Mouse (Mus musculus): ENCODE measurements around the gene Hoxa3. TPM values are rescaled to one million over a fixed set of nuclear protein-coding genes. Genes with fewer than 3 reads are reported as not detected.

The Hoxa3 gene
- polyA plus RNA-seq, 1 experiment from 2014 or later: 8.2 TPM

DNA sequence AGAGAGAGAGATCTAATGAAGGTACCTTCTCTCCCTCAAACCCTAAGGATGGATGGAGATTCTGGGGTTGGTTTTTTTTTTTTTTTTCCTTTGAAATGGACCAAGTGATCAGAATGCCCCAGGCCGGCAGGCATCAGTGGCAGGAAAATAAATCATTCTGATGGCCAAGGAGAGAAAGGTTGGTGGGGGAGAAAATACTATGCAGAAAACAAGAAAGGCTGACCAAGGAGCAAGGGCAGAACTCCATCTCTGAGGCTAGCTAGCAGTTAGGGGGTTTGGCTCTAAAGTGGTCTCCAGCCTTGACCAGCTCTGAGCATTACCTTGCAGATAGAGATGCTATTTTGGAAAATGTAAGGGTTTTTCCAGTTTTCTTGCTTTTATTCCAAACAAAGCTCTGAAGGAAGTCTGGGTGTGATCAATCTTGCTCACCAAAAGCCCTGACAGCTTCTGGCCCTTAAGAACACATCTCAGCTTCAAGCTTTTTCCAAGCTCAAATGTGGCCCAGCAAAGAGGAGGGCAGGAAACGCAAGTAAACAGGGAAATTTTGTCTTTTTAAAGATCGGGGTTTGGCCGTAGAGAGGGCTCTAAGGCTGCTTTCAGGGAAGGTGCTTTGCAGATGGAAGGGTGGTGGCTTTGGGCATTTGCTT lies 46.6 kb downstream of the Hoxa3 start:
- Histone ChIP-seq H3K27ac (ENCODE audit: low read length) (peak overlapping the region; percentile 82), H3K4me1 (ENCODE audit: insufficient read depth, low read length) (peaks cover 96% of the 10 kb centered on the region), H3K36me3 (ENCODE audit: insufficient read depth, low read length) (peaks cover 7% of the 10 kb centered on the region; the same call in 1 of the 2 replicates), H3K4me2 (replicated peaks; ENCODE audit: low read depth, low read length) (peak overlapping the region; percentile 70), H3K9ac (replicated peaks; ENCODE audit: low read length) (peak overlapping the region; percentile 54), H3K27me3 (ENCODE audit: insufficient read depth, low read length) (no peaks in the 10 kb centered on the region), H3K9me3 (ENCODE audit: low read length) (no peaks in the 10 kb centered on the region), H3K4me3 (ENCODE audit: low read length) (no peak overlapping the region)
- 23% methylated on average over 4 of the region's 4 CpGs for WGBS
- ATAC-seq (ENCODE audit: low FRiP score, low TSS enrichment): no peak

- peaks cover 95% of the 10 kb centered on the region for H3K4me1 ChIP-seq (ENCODE audit: insufficient read depth, low read length)
- H3K9me3 ChIP-seq (ENCODE audit: low read length): no peaks in the 10 kb centered on the region
- H3K4me3 ChIP-seq (ENCODE audit: low read length): peak overlapping the region; percentile 49
- H3K9ac ChIP-seq (replicated peaks; ENCODE audit: low read length): peak overlapping the region; percentile 57
- H3K27ac ChIP-seq (ENCODE audit: low read length): peak overlapping the region; percentile 83
- peaks cover 7% of the 10 kb centered on the region; the same call in 1 of the 2 replicates for H3K36me3 ChIP-seq (ENCODE audit: insufficient read depth, low read length)
- WGBS: 6% methylated on average over 28 of the region's 28 CpGs
- peak overlapping the region; percentile 70 for H3K4me2 ChIP-seq (replicated peaks; ENCODE audit: low read depth, low read length)
- no peaks in the 10 kb centered on the region for H3K27me3 ChIP-seq (ENCODE audit: insufficient read depth, low read length)
- ATAC-seq (ENCODE audit: low FRiP score, low TSS enrichment): no peak
Observed at GRCm38 (mm10) chr6:52165441-52166370, 47.4 kb downstream of the Hoxa3 start.

DNA sequence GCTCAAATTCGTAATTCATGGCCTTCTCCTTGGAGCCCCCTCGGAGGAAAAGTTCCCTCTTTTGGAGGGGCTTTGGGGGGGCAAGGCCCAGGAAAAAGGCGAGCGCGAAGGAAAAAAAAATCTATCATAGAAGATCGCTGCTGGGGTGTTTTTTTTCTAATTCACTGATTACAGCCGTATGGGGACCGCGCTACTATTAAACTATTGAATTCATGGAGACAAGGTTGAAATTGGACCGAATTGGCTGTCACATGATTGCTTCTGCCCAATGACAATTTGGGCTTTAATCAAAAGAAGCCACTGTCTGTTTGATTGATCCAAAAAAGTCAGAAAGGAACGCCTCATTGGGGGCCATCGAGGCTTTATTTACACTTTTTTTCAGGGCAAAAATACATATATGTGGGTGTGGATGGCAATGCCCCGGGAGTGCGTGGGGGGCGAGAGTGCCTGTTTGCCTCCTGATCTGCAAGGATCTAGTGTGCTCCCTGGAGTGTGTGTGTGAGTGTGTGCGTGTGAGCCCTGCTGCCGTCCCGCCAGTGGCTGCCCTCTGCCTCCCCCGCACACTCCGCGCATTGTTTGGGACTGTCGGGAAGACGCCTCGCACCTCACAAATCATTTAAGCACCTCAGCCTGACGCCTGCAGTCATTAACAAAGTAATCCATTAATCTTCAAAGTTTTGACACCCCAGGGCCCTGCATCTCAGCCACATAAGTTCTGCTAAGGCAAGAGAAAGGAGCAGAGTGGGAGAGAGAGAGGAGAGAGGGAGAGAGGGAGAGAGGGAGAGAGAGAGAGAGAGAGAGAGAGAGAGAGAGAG lies 48.3 kb downstream of the Hoxa3 start, which contains the start of gene Hoxa2:
Gene Hoxa2 (minus strand): TSS at position 206 of the 815 bp plus-strand sequence.
- Histone ChIP-seq H3K9me3 (ENCODE audit: low read length) (no peaks in the 10 kb centered on the region), H3K4me3 (ENCODE audit: low read length) (peak within 1 kb of the TSS; percentile 49), H3K4me2 (replicated peaks; ENCODE audit: low read depth, low read length) (peak within 1 kb of the TSS; percentile 70), H3K27me3 (ENCODE audit: insufficient read depth, low read length) (no peaks in the 10 kb centered on the region), H3K27ac (ENCODE audit: low read length) (peak within 1 kb of the TSS; percentile 83), H3K9ac (replicated peaks; ENCODE audit: low read length) (peak within 1 kb of the TSS; percentile 75), H3K4me1 (ENCODE audit: insufficient read depth, low read length) (peaks cover 95% of the 10 kb centered on the region), H3K36me3 (ENCODE audit: insufficient read depth, low read length) (peaks cover 2% of the 10 kb centered on the region; the same call in 1 of the 2 replicates)
- no peak for ATAC-seq (ENCODE audit: low FRiP score, low TSS enrichment)
- WGBS: 1% methylated on average over 25 of the region's 25 CpGs

- Histone ChIP-seq H3K27ac (ENCODE audit: low read length) (peak overlapping the region; percentile 83), H3K4me3 (ENCODE audit: low read length) (peak overlapping the region; percentile 49), H3K4me1 (ENCODE audit: insufficient read depth, low read length) (peaks cover 95% of the 10 kb centered on the region), H3K9ac (replicated peaks; ENCODE audit: low read length) (peak overlapping the region; percentile 75), H3K4me2 (replicated peaks; ENCODE audit: low read depth, low read length) (peak overlapping the region; percentile 70), H3K27me3 (ENCODE audit: insufficient read depth, low read length) (no peaks in the 10 kb centered on the region), H3K9me3 (ENCODE audit: low read length) (no peaks in the 10 kb centered on the region), H3K36me3 (ENCODE audit: insufficient read depth, low read length) (no peaks in the 10 kb centered on the region)
- ATAC-seq (ENCODE audit: low FRiP score, low TSS enrichment): peak; percentile 2; the same call in 1 of the 2 replicates
- WGBS: 1% methylated on average over 39 of the region's 39 CpGs
Observed at GRCm38 (mm10) chr6:52164051-52164625, 49.0 kb downstream of the Hoxa3 start.

DNA sequence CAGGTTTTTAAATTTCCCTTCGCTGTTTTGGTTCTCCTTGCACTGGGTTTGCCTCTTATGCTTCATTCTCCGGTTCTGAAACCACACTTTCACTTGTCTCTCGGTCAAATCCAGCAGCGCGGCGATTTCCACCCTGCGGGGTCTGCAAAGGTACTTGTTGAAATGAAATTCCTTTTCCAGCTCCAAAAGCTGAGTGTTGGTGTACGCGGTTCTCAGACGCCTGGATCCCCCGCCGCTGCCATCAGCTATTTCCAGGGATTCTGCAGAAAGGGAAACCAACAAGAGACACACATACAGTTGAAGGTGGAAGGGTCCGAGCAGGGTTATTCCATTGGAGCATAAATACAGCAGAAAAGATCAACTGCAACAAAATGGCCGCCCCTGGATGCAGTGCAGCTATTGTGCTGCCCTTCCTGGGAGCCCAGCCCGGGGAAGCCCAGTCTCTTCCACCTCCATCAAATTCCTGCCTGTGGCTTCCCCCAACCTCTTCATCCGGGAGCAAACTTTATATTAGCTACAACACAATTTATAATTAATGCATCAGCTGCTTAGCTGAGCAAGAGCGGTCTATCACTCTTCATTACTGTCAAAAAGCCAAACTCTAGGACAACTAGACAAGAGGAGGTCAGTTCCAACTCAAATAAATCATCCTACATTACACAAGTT lies 49.6 kb downstream of the Hoxa3 start:
- Histone ChIP-seq H3K9me3 (ENCODE audit: low read length) (no peaks in the 10 kb centered on the region), H3K27ac (ENCODE audit: low read length) (peak overlapping the region; percentile 83), H3K27me3 (ENCODE audit: insufficient read depth, low read length) (no peaks in the 10 kb centered on the region), H3K4me3 (ENCODE audit: low read length) (peak overlapping the region; percentile 49), H3K36me3 (ENCODE audit: insufficient read depth, low read length) (no peaks in the 10 kb centered on the region), H3K4me2 (replicated peaks; ENCODE audit: low read depth, low read length) (peak overlapping the region; percentile 70), H3K4me1 (ENCODE audit: insufficient read depth, low read length) (peaks cover 90% of the 10 kb centered on the region), H3K9ac (replicated peaks; ENCODE audit: low read length) (peak overlapping the region; percentile 75)
- no peak for ATAC-seq (ENCODE audit: low FRiP score, low TSS enrichment)
- WGBS: 11% methylated on average over 17 of the region's 17 CpGs

GRCm38 (mm10) chr6:52162611-52163365 lies 50.3 kb downstream of the Hoxa3 start:
- whole genome bisulfite sequencing: 25% methylated on average over 14 of the region's 14 CpGs
- peak overlapping the region; percentile 49 for H3K4me3 ChIP-seq (ENCODE audit: low read length)
- peak overlapping the region; percentile 75 for H3K9ac ChIP-seq (replicated peaks; ENCODE audit: low read length)
- no peaks in the 10 kb centered on the region for H3K36me3 ChIP-seq (ENCODE audit: insufficient read depth, low read length)
- peak overlapping the region; percentile 70 for H3K4me2 ChIP-seq (replicated peaks; ENCODE audit: low read depth, low read length)
- H3K9me3 ChIP-seq (ENCODE audit: low read length): no peaks in the 10 kb centered on the region
- peak overlapping the region; percentile 83 for H3K27ac ChIP-seq (ENCODE audit: low read length)
- no peak for ATAC-seq (ENCODE audit: low FRiP score, low TSS enrichment)
- H3K27me3 ChIP-seq (ENCODE audit: insufficient read depth, low read length): no peaks in the 10 kb centered on the region
- peaks cover 86% of the 10 kb centered on the region for H3K4me1 ChIP-seq (ENCODE audit: insufficient read depth, low read length)

GRCm38 (mm10) chr6:52162093-52162380 lies 51.1 kb downstream of the Hoxa3 start:
- Histone ChIP-seq H3K4me1 (ENCODE audit: insufficient read depth, low read length) (peaks cover 85% of the 10 kb centered on the region), H3K4me3 (ENCODE audit: low read length) (no peak overlapping the region), H3K27ac (ENCODE audit: low read length) (no peak overlapping the region), H3K9ac (replicated peaks; ENCODE audit: low read length) (no peak overlapping the region), H3K9me3 (ENCODE audit: low read length) (no peaks in the 10 kb centered on the region), H3K4me2 (replicated peaks; ENCODE audit: low read depth, low read length) (no peak overlapping the region), H3K36me3 (ENCODE audit: insufficient read depth, low read length) (no peaks in the 10 kb centered on the region), H3K27me3 (ENCODE audit: insufficient read depth, low read length) (peaks cover 7% of the 10 kb centered on the region; the same call in 1 of the 2 replicates)
- WGBS: 16% methylated on average over 1 of the region's 1 CpGs
- no peak for ATAC-seq (ENCODE audit: low FRiP score, low TSS enrichment)

- H3K4me3 ChIP-seq (ENCODE audit: low read length): peak overlapping the region; percentile 79
- ATAC-seq (ENCODE audit: low FRiP score, low TSS enrichment): no peak
- H3K27ac ChIP-seq (ENCODE audit: low read length): peak overlapping the region; percentile 84
- peaks cover 12% of the 10 kb centered on the region for H3K27me3 ChIP-seq (ENCODE audit: insufficient read depth, low read length)
- H3K9me3 ChIP-seq (ENCODE audit: low read length): no peaks in the 10 kb centered on the region
- peak overlapping the region; percentile 56; the same call in 1 of the 2 replicates for H3K9ac ChIP-seq (replicated peaks; ENCODE audit: low read length)
- 7% methylated on average over 8 of the region's 8 CpGs for WGBS
- H3K4me2 ChIP-seq (replicated peaks; ENCODE audit: low read depth, low read length): peak overlapping the region; percentile 89
- H3K4me1 ChIP-seq (ENCODE audit: insufficient read depth, low read length): peaks cover 80% of the 10 kb centered on the region
- no peaks in the 10 kb centered on the region for H3K36me3 ChIP-seq (ENCODE audit: insufficient read depth, low read length)
Observed at GRCm38 (mm10) chr6:52161336-52162092, 51.6 kb downstream of the Hoxa3 start.
